Mouse (Mus musculus): ENCODE measurements around the gene Ush2a. TPM values are rescaled to one million over a fixed set of nuclear protein-coding genes. Genes with fewer than 3 reads are reported as not detected.

Gene Ush2a
- total RNA-seq, 2 experiments from 2014 or later, result not detected

DNA sequence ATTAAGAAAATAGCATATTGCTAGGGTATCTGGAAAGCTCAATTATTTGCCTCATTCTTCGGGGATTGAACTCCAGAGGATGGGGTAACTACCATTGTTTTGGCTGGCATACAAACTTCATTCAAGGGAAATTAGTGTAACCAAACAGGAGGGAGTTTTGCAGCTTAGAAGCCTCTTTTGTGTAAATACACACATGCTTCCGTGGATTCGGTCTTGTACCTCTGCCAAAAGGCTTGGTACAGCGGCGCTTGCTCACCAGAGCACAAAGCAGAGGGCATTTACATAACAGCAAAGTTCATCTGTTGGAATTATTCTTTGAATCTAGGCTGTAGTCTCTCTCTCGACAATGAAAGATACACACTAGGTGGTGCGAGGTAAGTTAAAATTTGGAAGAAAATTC, 467.4 kb downstream of the Ush2a start:
- ATAC-seq (replicated peaks; ENCODE audit: low FRiP score, poor library complexity, severe bottlenecking), result no peak

GRCm38 (mm10) chr1:188734741-188735266, 473.0 kb downstream of the Ush2a start:
- no peak for ATAC-seq (replicated peaks; ENCODE audit: low FRiP score, poor library complexity, severe bottlenecking)

GRCm38 (mm10) chr1:188742971-188743370, 481.1 kb downstream of the Ush2a start:
- ATAC-seq (replicated peaks; ENCODE audit: low FRiP score, poor library complexity, severe bottlenecking), result no peak

- no peak for ATAC-seq (replicated peaks; ENCODE audit: low FRiP score, poor library complexity, severe bottlenecking)
Observed at GRCm38 (mm10) chr1:188755031-188755430, 493.2 kb downstream of the Ush2a start.

DNA sequence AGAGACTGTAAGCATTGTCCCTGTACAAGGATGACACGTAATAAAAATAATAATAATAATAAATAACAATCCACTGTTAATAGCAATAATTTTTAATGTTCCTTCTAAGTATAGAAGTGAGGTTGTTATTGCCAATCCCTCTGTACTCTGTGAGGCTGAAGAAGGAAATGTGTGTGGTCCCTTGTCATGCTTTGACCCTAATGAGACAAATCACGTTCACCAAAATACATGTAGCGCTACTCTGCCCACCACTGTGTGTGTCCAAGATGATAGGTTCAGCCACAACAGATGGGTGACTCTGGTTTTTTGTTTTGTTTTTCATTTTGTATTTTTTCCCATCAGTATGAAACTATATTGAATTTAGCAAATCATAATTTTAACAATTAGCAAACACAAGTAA, 498.7 kb downstream of the Ush2a start:
- no peak for ATAC-seq (replicated peaks; ENCODE audit: low FRiP score, poor library complexity, severe bottlenecking)

DNA sequence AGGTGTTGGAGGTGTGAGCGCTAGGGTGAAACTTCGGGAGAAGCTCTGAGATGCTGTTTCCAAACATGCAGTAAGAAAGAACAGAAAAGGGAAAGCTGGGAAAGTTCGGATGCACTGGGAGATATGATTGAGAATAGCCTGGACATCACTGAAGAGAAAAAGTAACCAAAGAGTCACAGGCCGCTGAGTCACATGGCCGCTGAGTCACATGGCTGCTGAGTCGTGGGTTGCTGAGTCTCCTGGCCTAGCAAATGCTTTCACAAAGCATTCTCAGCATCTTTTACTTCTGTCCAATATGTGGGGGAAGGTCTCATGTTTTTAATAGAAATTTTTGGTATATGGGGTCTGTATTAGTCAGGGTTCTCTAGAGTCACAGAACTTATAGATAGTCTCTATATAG, 500.6 kb downstream of the Ush2a start:
- ATAC-seq (replicated peaks; ENCODE audit: low FRiP score, poor library complexity, severe bottlenecking), result no peak

DNA sequence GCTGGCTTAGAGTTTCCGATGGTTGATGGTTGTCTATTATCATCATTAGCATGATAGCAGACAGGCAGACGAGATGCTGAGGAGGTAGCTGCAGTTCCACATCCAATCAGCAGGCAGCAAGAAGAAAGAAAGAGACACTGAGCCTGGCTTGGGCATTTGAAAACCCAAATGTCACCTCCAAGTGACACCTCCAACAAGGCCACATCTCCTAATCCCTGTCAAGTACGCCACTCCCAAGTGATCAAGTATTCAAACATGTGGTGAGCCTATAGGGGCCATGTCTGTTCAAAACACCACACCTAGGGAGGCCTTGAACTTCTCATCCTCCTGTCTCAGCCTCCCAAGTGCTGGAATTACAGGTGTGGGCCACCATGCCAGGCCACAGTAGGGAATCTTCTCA, 501.9 kb downstream of the Ush2a start:
- no peak for ATAC-seq (replicated peaks; ENCODE audit: low FRiP score, poor library complexity, severe bottlenecking)

GRCm38 (mm10) chr1:188770828-188771227, 509.0 kb downstream of the Ush2a start:
- ATAC-seq (replicated peaks; ENCODE audit: low FRiP score, poor library complexity, severe bottlenecking), result no peak

- no peak for ATAC-seq (replicated peaks; ENCODE audit: low FRiP score, poor library complexity, severe bottlenecking)
Observed at GRCm38 (mm10) chr1:188772516-188773229, 510.9 kb downstream of the Ush2a start.

GRCm38 (mm10) chr1:188773631-188774030, 511.8 kb downstream of the Ush2a start:
- no peak for ATAC-seq (replicated peaks; ENCODE audit: low FRiP score, poor library complexity, severe bottlenecking)

DNA sequence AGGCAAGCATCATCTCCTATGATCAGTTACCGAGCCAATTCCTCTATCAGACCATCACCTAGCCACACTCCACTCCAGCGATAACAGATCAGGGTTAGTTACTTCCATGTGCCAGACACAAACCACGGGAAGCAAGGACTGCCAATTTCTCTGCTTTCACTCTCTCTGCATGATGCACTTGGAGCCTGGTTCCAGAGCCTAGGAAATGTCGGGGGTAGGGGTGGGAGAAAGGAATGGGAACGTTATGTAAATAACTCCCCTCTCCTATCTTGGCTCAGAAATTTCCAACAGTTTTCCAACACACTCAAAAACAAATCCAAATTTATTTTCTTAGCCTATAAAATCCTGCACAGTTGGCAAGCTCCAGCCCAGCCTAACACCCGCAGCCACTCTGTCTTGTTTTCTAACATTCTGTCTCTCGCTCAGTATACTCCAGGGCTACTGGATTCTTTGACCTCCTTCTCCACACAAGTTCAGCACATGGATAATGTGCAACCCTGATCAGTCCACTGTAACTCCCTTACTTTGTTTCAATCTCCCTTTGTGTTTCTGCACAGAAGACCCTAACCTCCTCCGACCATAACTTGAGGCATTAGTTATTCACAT, 515.8 kb downstream of the Ush2a start:
- 0 out of 2 replicates have a peak, but pooled peaks have one; percentile 25 for ATAC-seq (replicated peaks; ENCODE audit: low FRiP score, poor library complexity, severe bottlenecking)

GRCm38 (mm10) chr1:188785056-188785455, 523.2 kb downstream of the Ush2a start:
- ATAC-seq (replicated peaks; ENCODE audit: low FRiP score, poor library complexity, severe bottlenecking), result no peak

- ATAC-seq (replicated peaks; ENCODE audit: low FRiP score, poor library complexity, severe bottlenecking), result no peak
Observed at GRCm38 (mm10) chr1:188805069-188805468, 543.2 kb downstream of the Ush2a start.

DNA sequence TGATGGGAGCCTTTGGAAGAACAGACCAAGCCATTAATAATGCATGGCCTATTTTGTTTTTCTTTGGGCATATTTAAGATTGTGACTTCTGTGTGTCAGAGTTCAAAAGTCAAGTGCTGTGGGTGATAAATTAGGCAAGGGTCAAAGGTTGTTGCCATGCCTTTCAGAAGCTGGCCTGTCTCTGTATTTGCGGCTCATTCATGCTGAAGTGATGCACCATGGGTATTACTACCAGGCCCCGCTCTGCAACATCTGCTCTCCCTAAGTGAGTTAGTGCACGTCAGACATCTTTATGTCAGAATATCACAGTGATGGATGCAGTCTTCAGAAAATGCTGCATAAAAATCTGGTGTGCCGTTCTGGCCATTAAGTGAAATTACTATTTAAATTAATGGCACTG, 544.0 kb downstream of the Ush2a start:
- no peak for ATAC-seq (replicated peaks; ENCODE audit: low FRiP score, poor library complexity, severe bottlenecking)

DNA sequence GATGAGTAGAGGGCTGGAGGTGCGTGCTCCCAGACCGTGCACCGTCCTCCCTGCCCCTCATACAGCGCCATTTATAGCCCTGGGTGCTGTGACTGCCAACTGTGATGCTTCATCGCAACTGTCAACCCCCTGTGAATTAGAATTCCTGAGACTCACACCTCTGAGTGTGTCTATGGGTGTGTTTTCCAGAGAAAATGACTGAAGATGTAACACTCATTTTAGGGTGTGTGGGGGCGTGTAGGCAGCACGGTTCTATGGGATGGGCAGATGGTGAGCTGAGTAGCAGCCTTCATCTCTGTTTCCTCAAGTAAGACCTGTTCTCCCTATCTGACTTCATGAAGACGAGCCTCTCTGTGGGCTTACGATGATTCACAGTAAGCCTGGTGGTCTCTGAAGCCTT, 548.8 kb downstream of the Ush2a start:
- no peak for ATAC-seq (replicated peaks; ENCODE audit: low FRiP score, poor library complexity, severe bottlenecking)

DNA sequence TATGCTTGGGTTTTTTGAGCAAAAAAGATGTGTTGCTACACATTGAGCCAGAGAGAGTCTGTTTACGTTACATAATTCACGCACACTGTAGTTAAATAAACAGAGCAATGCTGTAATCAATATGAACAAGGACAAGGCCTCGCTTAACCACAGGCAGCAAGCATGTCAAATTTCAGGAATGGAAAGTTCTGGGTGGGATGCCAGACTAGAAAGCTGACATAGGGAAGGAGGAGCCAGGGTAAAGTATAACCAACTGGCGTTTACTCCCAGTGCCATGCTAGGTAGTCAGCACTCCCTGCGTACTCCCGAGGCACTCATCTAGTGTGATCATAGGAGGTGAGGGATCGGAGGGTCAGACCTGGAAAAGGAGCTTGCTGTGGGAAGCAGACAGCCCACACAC, 553.2 kb downstream of the Ush2a start:
- ATAC-seq (replicated peaks; ENCODE audit: low FRiP score, poor library complexity, severe bottlenecking), result no peak

DNA sequence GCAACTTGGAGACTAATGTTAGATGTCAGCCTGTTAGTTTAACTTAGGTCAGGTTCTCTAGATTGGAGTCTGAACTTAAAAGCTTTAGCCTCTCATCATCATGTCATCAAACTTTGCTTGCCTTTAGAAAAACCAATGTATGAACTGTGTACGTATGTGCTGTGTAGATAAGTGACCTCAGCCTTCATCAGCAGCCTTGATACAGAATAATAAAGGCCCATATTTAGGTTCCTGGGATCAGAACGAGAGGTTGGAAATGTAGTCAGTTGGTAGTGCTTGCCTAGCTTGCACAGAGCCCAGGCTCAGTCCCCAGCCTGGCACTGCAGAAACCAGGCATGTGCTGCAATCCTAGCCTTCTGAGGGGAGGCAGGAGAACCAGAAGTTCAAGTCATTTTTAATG, 562.4 kb downstream of the Ush2a start:
- no peak for ATAC-seq (replicated peaks; ENCODE audit: low FRiP score, poor library complexity, severe bottlenecking)

DNA sequence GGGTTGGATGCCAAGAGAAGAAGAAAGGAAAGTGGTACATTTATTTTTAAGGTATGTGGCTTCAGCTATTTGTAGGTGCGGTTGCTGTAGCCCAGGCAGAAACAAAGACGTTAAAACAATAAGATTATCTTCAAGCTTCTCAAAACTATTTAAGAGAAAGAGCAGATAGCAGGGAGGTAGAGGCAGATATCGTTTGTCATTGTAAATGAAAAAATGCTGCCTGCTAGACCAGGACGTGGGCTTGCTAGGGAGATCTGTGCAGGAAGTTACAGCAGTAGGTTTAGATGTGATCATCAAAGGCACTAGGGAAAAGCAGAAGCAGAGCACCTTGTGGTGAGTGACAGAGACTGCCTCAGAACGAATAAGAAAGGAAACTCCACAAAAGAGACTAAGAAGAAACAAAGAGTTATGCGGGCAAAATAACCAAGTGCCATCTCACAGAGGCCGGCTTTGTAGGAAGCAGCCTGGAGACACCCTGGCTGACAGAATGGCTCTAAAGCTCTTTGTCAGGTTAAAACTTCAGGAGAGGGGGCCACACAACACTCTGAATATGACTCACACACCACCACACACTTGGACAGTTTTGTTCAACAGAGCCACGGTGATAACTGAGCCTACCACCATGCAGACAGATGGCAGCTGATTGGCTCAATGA, 563.2 kb downstream of the Ush2a start:
- ATAC-seq (replicated peaks; ENCODE audit: low FRiP score, poor library complexity, severe bottlenecking), result no peak

GRCm38 (mm10) chr1:188830527-188831407, 568.9 kb downstream of the Ush2a start:
- ATAC-seq (replicated peaks; ENCODE audit: low FRiP score, poor library complexity, severe bottlenecking), result peak; percentile 49; the same call in 1 of the 2 replicates

DNA sequence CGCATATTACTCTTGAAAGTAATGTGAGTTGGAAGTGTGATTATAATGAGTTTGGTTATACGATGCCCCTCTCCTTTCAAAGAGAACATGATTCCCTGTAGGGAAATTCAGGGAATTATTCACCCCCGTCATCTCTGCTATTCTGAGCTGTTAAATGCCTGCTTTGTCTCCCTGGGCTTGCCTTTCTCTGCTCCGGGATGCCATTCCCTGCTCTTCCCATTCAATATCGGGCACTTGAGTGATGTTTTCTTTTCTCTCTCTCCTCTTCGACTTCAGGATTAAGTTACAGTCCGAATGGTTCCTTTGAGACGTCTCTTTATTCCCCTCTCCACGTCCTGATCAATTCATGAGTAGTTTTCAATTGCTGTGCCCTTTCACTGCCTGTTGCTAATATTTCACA, 572.1 kb downstream of the Ush2a start:
- ATAC-seq (replicated peaks; ENCODE audit: low FRiP score, poor library complexity, severe bottlenecking), result no peak

Measured in erythroid progenitor cell, adult 5-6 weeks (primary cell).